Mouse (Mus musculus): ENCODE measurements around the gene Tob1. TPM values are rescaled to one million over a fixed set of nuclear protein-coding genes. Genes with fewer than 3 reads are reported as not detected.
A peak's percentile ranks its signal among the peaks of the same experiment; 100 is the strongest.

Tob1 gene
- polyA plus RNA-seq, 1 experiment: 10.7 TPM

DNA sequence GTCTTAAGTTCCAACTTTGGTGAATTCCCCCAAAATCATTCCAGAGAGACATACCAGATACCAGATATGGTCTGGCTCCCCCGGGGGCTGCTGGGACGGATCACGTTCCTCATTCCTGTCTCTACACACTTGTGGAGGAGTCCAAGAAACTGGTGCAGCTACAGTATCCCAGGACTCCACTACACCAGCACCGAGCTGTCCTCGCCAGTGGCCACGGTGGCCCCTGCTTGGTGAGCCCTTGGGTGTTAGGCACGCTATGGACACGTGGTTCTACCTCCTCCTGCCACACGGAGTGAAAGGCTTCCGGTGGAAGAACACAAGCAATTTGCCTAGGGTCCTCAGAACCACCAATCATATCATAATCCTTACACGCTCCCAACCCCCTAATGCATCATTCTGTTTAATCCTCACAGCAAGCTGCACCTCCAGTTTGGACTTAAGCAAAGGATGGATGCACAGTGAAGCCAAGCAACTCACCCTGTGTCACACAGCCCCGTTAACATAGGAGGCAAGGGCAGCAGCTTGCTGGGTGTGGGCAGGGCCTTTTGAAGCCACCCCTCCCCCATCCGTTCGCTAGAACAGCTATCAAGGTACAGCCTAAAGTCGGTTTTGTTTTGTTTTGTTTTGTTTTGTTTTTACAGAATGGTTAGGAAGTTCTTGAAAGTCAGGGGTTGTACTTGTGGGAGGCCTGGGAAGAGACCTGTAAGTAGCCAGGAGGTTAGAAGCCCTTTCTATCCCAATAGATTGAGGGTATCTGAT, 32.3 kb downstream of the Tob1 start:
- TF ChIP-seq FOSL1 (IDR thresholded peaks at IDR 0.05; ENCODE audit: insufficient read depth, low read length, poor library complexity, severe bottlenecking) (no peak), USF1 (IDR thresholded peaks at IDR 0.05; ENCODE audit: low read depth) (no peak), CEBPB (IDR thresholded peaks at IDR 0.05; ENCODE audit: low read depth) (no peak), CTCF (IDR thresholded peaks at IDR 0.05; ENCODE audit: control insufficient read depth, insufficient read depth, insufficient read length) (no peak), MYOD1 (IDR thresholded peaks at IDR 0.05; ENCODE audit: control insufficient read depth, insufficient read length, low read depth) (no peak), MYOG (IDR thresholded peaks at IDR 0.05; ENCODE audit: control insufficient read depth, extremely low read depth, insufficient read length) (no peak), MAX (IDR thresholded peaks at IDR 0.05) (no peak)
- Histone ChIP-seq H3K79me3 (ENCODE audit: low read depth) (no peaks in the 10 kb centered on the region), H3K79me2 (ENCODE audit: control insufficient read depth, insufficient read depth) (no peaks in the 10 kb centered on the region)

DNA sequence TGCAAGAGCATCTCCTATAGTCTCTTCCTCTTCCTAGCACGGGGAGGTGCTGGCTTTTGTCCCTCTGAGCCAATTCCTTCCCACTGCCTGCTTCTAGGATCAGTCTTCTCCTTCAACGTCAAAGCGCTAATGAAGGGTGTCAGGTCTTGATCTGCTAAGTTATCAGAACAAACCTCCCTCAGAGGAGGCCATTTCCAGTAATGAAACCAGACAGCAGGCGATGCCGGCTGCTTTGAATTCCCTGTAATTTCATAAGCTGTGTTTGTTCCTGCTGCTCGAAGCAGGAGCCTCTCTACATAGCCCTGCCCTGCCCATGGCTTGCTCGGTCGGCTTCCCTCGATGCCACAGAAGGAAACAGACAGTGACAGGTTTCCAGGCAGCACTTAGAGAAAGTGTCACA, 33.1 kb downstream of the Tob1 start:
- H3K4me3 ChIP-seq (ENCODE audit: insufficient read depth, poor library complexity, severe bottlenecking): no peak overlapping the region
- no peak for TF ChIP-seq CTCF (IDR thresholded peaks at IDR 0.05; ENCODE audit: control insufficient read depth, insufficient read depth, insufficient read length)
- H3K79me3 ChIP-seq (ENCODE audit: low read depth): no peaks in the 10 kb centered on the region
- no peaks in the 10 kb centered on the region for H3K36me3 ChIP-seq (ENCODE audit: control insufficient read depth, insufficient read depth)
- H3K79me2 ChIP-seq (ENCODE audit: control insufficient read depth, insufficient read depth): no peaks in the 10 kb centered on the region
- H3ac ChIP-seq (ENCODE audit: control insufficient read depth, insufficient read length, low read depth): no peak overlapping the region
- H3K27me3 ChIP-seq (ENCODE audit: control insufficient read depth, insufficient read depth, insufficient read length): no peaks in the 10 kb centered on the region

More for the DNA sequence above, 32.3 kb downstream of the Tob1 start:
- Histone ChIP-seq H3K27me3 (ENCODE audit: control insufficient read depth, insufficient read depth, insufficient read length) (no peaks in the 10 kb centered on the region), H3K36me3 (ENCODE audit: control insufficient read depth, insufficient read depth) (no peaks in the 10 kb centered on the region), H3K4me3 (ENCODE audit: insufficient read depth, poor library complexity, severe bottlenecking) (no peak overlapping the region), H3ac (ENCODE audit: control insufficient read depth, insufficient read length, low read depth) (no peak overlapping the region)

DNA sequence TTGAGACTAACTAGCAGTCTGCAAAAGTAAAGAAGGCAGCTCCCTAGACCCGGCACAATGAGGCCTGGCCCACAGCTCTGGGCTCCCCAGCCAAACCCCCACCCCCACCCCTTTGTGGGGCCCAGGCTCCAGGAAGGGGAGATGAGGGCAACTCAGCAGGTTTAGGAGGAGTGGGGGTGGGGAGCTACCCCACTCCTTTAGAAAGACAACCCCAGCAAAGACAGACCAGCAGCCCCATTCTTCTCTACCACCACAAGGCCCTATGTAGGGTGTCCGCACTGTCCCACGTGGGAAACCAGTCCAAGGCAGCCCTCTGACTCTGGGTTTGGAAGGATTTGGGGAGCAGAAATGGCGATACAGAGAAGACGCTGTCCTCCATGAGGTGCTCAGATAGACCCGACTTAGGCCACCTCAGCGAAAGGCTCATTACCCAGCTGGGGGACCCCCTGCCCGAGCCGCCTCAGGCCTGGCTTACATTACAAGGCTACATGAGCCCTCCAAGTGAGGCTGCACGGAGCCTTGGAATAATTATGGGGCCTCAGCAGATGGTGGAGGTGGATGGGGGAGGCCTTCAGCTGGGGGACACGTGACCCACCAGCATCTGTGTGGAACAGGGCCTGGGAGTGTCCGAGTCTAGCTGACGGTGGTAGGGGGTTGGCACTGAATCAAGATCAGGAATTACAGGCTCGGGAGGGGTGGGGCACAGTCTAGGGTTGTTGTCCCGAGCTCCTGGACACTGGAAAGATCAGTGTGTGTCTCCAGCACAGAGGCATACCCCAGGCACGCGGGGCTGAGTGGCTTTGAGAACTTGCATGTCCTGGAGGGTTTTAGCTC, 34.9 kb downstream of the Tob1 start, which contains the start of gene Wfikkn2:
Gene Wfikkn2 (minus strand): TSS at position 51 of the 834 bp plus-strand sequence.
- no peak within 1 kb of the TSS for H3ac ChIP-seq (ENCODE audit: control insufficient read depth, insufficient read length, low read depth)
- H3K27me3 ChIP-seq (ENCODE audit: control insufficient read depth, insufficient read depth, insufficient read length): no peaks in the 10 kb centered on the region
- no peaks in the 10 kb centered on the region for H3K79me2 ChIP-seq (ENCODE audit: control insufficient read depth, insufficient read depth)
- H3K36me3 ChIP-seq (ENCODE audit: control insufficient read depth, insufficient read depth): no peaks in the 10 kb centered on the region
- no peak within 1 kb of the TSS for H3K4me3 ChIP-seq (ENCODE audit: insufficient read depth, poor library complexity, severe bottlenecking)
- H3K79me3 ChIP-seq (ENCODE audit: low read depth): no peaks in the 10 kb centered on the region
- TF ChIP-seq USF1 (IDR thresholded peaks at IDR 0.05; ENCODE audit: low read depth): peak; percentile 47
- TF ChIP-seq MAX (IDR thresholded peaks at IDR 0.05): no peak

DNA sequence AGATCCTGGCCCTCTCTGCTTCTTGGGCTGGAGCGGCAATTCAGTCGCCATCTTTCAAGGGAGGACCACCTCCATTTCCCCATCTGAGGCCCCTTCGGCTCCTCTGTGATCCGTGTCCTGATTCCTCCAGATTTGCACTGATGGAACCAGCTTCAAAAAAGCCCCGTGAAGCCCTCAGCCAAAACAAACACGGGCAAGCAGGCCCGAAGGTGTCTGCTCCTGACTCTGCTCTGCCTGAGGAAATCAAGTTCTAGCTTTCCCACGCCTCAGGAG, 35.5 kb downstream of the Tob1 start:
- no peaks in the 10 kb centered on the region for H3K79me2 ChIP-seq (ENCODE audit: control insufficient read depth, insufficient read depth)
- no peaks in the 10 kb centered on the region for H3K27me3 ChIP-seq (ENCODE audit: control insufficient read depth, insufficient read depth, insufficient read length)
- TF ChIP-seq CEBPB (IDR thresholded peaks at IDR 0.05; ENCODE audit: low read depth): no peak
- no peak for TF ChIP-seq MYOG (IDR thresholded peaks at IDR 0.05; ENCODE audit: control insufficient read depth, extremely low read depth, insufficient read length)
- no peak for TF ChIP-seq MAX (IDR thresholded peaks at IDR 0.05)
- TF ChIP-seq FOSL1 (IDR thresholded peaks at IDR 0.05; ENCODE audit: insufficient read depth, low read length, poor library complexity, severe bottlenecking): no peak
- no peak for TF ChIP-seq MYOD1 (IDR thresholded peaks at IDR 0.05; ENCODE audit: control insufficient read depth, insufficient read length, low read depth)
- no peak for TF ChIP-seq CTCF (IDR thresholded peaks at IDR 0.05; ENCODE audit: control insufficient read depth, insufficient read depth, insufficient read length)
- TF ChIP-seq USF1 (IDR thresholded peaks at IDR 0.05; ENCODE audit: low read depth): no peak
- H3ac ChIP-seq (ENCODE audit: control insufficient read depth, insufficient read length, low read depth): no peak overlapping the region
- H3K79me3 ChIP-seq (ENCODE audit: low read depth): no peaks in the 10 kb centered on the region
- no peaks in the 10 kb centered on the region for H3K36me3 ChIP-seq (ENCODE audit: control insufficient read depth, insufficient read depth)
- H3K4me3 ChIP-seq (ENCODE audit: insufficient read depth, poor library complexity, severe bottlenecking): no peak overlapping the region

DNA sequence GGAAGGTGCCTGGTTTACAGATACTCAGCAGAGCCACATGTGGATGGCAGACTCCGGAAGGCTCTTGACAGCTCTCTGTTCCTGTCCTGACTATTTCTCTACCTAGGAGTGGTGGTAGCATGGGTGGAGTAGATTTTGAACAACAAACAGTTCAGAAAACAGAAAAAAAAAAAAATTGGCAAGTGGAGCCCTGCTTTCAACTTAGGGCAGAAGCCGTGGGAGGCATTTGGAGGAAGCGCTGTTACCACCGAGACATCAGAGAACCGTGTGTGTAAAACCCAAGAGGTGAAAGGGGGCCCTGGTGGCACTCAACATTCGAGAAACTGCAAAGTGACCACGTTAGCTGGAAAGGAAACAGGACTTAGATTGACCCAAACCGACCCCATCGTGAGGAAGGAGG, 41.9 kb downstream of the Tob1 start:
- Histone ChIP-seq H3K79me2 (ENCODE audit: control insufficient read depth, insufficient read depth) (no peaks in the 10 kb centered on the region), H3K79me3 (ENCODE audit: low read depth) (no peaks in the 10 kb centered on the region), H3ac (ENCODE audit: control insufficient read depth, insufficient read length, low read depth) (no peak overlapping the region), H3K4me3 (ENCODE audit: insufficient read depth, poor library complexity, severe bottlenecking) (no peak overlapping the region), H3K27me3 (ENCODE audit: control insufficient read depth, insufficient read depth, insufficient read length) (no peaks in the 10 kb centered on the region), H3K36me3 (ENCODE audit: control insufficient read depth, insufficient read depth) (no peaks in the 10 kb centered on the region)
- no peak for TF ChIP-seq MYOD1 (IDR thresholded peaks at IDR 0.05; ENCODE audit: control insufficient read depth, insufficient read length, low read depth)
- TF ChIP-seq CTCF (IDR thresholded peaks at IDR 0.05; ENCODE audit: control insufficient read depth, insufficient read depth, insufficient read length): no peak
- TF ChIP-seq MYOG (IDR thresholded peaks at IDR 0.05; ENCODE audit: control insufficient read depth, extremely low read depth, insufficient read length): no peak
- TF ChIP-seq MAX (IDR thresholded peaks at IDR 0.05): no peak
- no peak for TF ChIP-seq USF1 (IDR thresholded peaks at IDR 0.05; ENCODE audit: low read depth)
- no peak for TF ChIP-seq CEBPB (IDR thresholded peaks at IDR 0.05; ENCODE audit: low read depth)
- no peak for TF ChIP-seq FOSL1 (IDR thresholded peaks at IDR 0.05; ENCODE audit: insufficient read depth, low read length, poor library complexity, severe bottlenecking)

DNA sequence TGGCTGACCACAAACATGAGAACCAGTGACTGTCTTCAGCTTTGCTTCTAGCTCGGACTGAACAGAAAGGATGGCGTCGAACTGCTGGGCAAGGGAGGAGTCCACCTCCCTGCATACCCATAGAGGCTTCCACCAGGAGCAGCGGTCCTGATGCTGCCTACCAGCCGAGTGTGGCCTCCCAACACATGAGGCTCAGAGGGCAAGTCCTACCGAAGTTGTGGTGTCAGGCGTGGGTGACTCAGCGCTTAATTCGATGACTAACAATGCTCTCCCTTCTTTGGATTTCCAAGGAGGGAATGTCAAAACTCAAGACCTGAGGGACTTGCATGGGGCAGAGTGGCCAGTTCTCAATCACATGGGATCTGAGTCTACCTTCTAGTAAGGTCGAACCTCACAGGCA, 42.4 kb downstream of the Tob1 start:
- H3K79me2 ChIP-seq (ENCODE audit: control insufficient read depth, insufficient read depth): no peaks in the 10 kb centered on the region
- TF ChIP-seq MAX (IDR thresholded peaks at IDR 0.05): peak; percentile 90
- peak; percentile 90 for TF ChIP-seq FOSL1 (IDR thresholded peaks at IDR 0.05; ENCODE audit: insufficient read depth, low read length, poor library complexity, severe bottlenecking)
- TF ChIP-seq MYOG (IDR thresholded peaks at IDR 0.05; ENCODE audit: control insufficient read depth, extremely low read depth, insufficient read length): no peak
- no peak for TF ChIP-seq CTCF (IDR thresholded peaks at IDR 0.05; ENCODE audit: control insufficient read depth, insufficient read depth, insufficient read length)
- H3K36me3 ChIP-seq (ENCODE audit: control insufficient read depth, insufficient read depth): no peaks in the 10 kb centered on the region
- H3K4me3 ChIP-seq (ENCODE audit: insufficient read depth, poor library complexity, severe bottlenecking): no peak overlapping the region
- no peaks in the 10 kb centered on the region for H3K27me3 ChIP-seq (ENCODE audit: control insufficient read depth, insufficient read depth, insufficient read length)
- no peak overlapping the region for H3ac ChIP-seq (ENCODE audit: control insufficient read depth, insufficient read length, low read depth)
- H3K79me3 ChIP-seq (ENCODE audit: low read depth): no peaks in the 10 kb centered on the region
